Mouse (Mus musculus): ENCODE data around the gene Golga5.
A peak's percentile ranks its signal among the peaks of the same experiment; 100 is the strongest.

Golga5 gene

GRCm38 (mm10) chr12:102514151-102514550, 45.2 kb downstream of the Golga5 start:
- DNase-seq (ENCODE audit: low spot score in 2 of 2) = no peak

GRCm38 (mm10) chr12:102514751-102515150, 45.8 kb downstream of the Golga5 start:
- no peak for DNase-seq (ENCODE audit: low spot score in 2 of 2)

DNA sequence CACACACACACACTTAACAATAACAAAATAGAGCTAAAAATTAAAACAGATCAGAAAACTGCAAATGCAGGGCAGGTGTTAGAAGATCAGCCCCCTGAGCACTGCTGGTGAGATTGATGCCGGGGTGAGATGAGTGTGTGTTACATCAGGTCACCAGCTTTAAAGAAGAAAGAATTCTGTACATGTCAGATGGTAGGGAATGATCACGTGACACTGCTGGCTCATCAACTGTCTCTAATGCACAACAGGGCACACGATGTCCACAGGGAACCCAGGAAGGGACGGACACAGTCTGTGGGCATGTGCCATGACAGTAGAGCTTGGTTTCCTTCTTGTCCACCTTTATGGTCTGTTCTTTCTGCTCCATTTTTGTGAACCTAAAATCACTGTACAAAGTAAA, 47.2 kb downstream of the Golga5 start:
- no peak for DNase-seq (ENCODE audit: low spot score in 2 of 2)

DNA sequence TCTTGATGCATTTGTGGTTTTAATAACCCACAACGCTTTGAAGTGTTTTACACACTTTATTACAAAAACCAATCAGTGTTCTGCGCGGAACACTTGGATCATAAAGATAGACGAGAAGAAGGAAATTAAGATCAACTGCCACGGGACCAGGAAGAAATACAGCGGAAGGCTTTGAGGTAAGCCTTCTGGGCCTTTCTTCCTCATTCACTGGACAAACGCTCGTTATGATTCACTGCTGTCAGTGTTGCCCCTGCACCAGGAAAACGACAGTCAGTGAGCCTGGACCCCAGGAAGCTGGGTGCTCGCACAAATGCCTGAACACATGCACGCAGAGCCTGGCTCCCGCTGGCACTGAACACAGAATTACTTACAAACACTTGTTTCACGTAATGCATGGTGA, 48.7 kb downstream of the Golga5 start:
- no peak for DNase-seq (ENCODE audit: low spot score in 2 of 2)

GRCm38 (mm10) chr12:102519929-102520720, 51.2 kb downstream of the Golga5 start:
- DNase-seq (ENCODE audit: low spot score in 2 of 2) = no peak

- peak in 1 of 2 experiments; percentile 22 for DNase-seq (ENCODE audit: low spot score in 2 of 2)
Measured at GRCm38 (mm10) chr12:102521777-102522319, 52.9 kb downstream of the Golga5 start.

DNA sequence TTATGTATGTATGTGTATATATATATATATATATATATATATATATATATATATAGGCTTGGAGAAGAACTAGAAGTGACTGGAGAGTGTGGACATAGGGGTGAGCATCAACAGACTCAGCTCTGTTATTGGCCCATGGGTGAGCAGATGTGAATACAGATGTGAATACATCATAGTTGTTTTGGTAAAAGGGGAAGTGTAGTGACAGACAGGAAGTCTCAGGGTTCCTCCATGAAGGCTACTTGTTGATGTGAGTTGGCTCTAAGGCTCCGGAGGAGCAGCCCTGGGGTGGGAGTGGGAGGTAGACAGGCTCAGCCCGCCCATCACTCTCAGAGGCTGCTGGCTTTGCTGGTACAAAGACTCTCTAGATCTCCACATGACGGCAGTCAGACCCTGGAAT, 55.3 kb downstream of the Golga5 start:
- DNase-seq (ENCODE audit: low spot score in 2 of 2) = no peak

GRCm38 (mm10) chr12:102524760-102525159, 55.8 kb downstream of the Golga5 start:
- DNase-seq (ENCODE audit: low spot score in 2 of 2) = no peak

GRCm38 (mm10) chr12:102527989-102528388, 59.1 kb downstream of the Golga5 start:
- no peak for DNase-seq (ENCODE audit: low spot score in 2 of 2)

GRCm38 (mm10) chr12:102535796-102536195, 66.9 kb downstream of the Golga5 start:
- DNase-seq (ENCODE audit: low spot score in 2 of 2) = no peak

GRCm38 (mm10) chr12:102540278-102540677, 71.3 kb downstream of the Golga5 start:
- DNase-seq (ENCODE audit: low spot score in 2 of 2) = no peak

DNA sequence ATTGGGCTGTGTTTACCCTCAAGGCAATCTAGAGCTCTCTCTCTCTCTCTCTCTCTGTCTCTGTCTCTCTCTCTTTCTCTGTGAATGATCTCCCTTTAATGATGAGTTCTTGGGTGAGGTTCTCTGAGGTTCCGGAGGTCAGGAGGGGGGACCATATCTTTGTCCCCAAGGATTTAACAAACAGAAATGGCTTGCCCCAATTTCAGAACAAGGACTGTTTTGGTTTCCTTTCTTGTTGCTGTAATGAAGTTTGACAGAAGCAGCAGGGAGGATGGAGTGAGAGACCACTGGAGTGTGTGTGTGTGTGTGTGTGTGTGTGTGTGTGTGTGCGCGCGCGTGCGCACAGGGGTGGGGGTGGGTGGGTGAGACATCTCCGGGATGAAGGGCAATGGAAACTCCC, 72.2 kb downstream of the Golga5 start:
- no peak for DNase-seq (ENCODE audit: low spot score in 2 of 2)

GRCm38 (mm10) chr12:102545122-102545521, 76.2 kb downstream of the Golga5 start:
- DNase-seq (ENCODE audit: low spot score in 2 of 2) = no peak

Measured in urinary bladder, adult 18-20 months (tissue).